Comparison of ENCODE assay signal across 9 mouse cellular contexts in the genomic region with DNA sequence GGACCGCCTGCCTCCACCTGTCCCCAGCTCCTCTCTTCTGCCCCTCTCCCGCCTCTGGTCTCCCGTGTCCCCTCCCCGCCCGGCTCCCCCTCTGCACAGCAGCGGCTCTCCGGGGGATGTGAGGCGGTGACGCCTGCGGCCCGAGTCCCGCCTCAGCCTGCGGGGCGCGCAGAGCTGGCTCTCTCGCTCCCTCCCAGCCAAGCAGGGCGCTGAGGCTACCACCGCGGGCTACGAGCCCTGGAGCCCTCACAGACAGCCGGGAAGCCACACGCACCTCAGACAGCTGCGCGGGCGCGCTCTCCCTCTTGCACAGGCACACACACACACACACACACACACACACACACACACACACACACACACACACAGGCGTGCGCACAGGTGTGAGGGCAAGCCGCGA. TPM values are rescaled to one million over a fixed set of nuclear protein-coding genes. Genes with fewer than 3 reads are reported as not detected.
A peak's percentile ranks its signal among the peaks of the same experiment; 100 is the strongest.
DNase-seq lines count a peak whose midpoint lies in the region; ATAC-seq and TF ChIP-seq lines count a peak whose summit lies in the region.
"Had no signal": no experiment of that assay in that cellular context is flagged by ENCODE, and none has a peak within 500 bp of the region (broad histone marks: within the 10 kb centered on the region; RNA-seq: fewer than 3 reads in every experiment).

No protein-coding gene starts in this region.

- DNase-seq in cerebellum, adult 9-10 months, result no peak
- DNase-seq in urinary bladder, postnatal 14 days (ENCODE audit: low spot score), result peak; percentile 2
- DNase-seq in urinary bladder, postnatal 25 days (ENCODE audit: low spot score), result no peak
- peak; percentile 37 to 42 for DNase-seq in frontal cortex, postnatal 25 days (ENCODE audit: low spot score in 2 of 2)
- DNase-seq in layer of hippocampus, adult 9-11 months, result peak; percentile 61
- DNase-seq in lung, postnatal 0 days (ENCODE audit: low spot score), result no peak

- peaks cover 4% of the 10 kb centered on the region; the same call in 1 of the 2 replicates for H3K4me1 ChIP-seq in lung, postnatal 0 days (ENCODE audit: insufficient read depth, low read depth, low read length)
- H3K4me1 ChIP-seq in stomach, embryonic 16.5 days (ENCODE audit: control insufficient read depth, insufficient read depth, low read length), result peaks cover 4% of the 10 kb centered on the region; the same call in 1 of the 2 replicates

- no peaks in the 10 kb centered on the region for H3K36me3 ChIP-seq in lung, postnatal 0 days (ENCODE audit: insufficient read depth, low read length)
- no peaks in the 10 kb centered on the region for H3K36me3 ChIP-seq in stomach, embryonic 16.5 days (ENCODE audit: control insufficient read depth, insufficient read depth, low read length)

- peak overlapping the region; percentile 34 for H3K4me3 ChIP-seq in lung, postnatal 0 days (ENCODE audit: low read depth, low read length)
- H3K4me3 ChIP-seq in stomach, embryonic 16.5 days (replicated peaks; ENCODE audit: low read length), result peak overlapping the region; percentile 53

- H3K4me2 ChIP-seq in lung, postnatal 0 days (replicated peaks; ENCODE audit: low read depth, low read length), result peak overlapping the region; percentile 76
- H3K4me2 ChIP-seq in stomach, embryonic 16.5 days (ENCODE audit: low read depth, low read length), result peak overlapping the region; percentile 97

- WGBS in lung, postnatal 0 days, result under 1% methylated on average over 27 of the region's 30 CpGs
- 0% methylated on average over 30 of the region's 30 CpGs for WGBS in stomach, embryonic 16.5 days

- H3K27ac ChIP-seq in lung, postnatal 0 days (ENCODE audit: low read length), result no peak overlapping the region
- H3K27ac ChIP-seq in stomach, embryonic 16.5 days (ENCODE audit: low read length), result no peak overlapping the region

- H3K9ac ChIP-seq in lung, postnatal 0 days (replicated peaks; ENCODE audit: low read depth), result no peak overlapping the region
- peak overlapping the region; percentile 49 for H3K9ac ChIP-seq in stomach, embryonic 16.5 days (ENCODE audit: low read length)

- ATAC-seq in cerebellum, adult (ENCODE audit: insufficient number of reproducible peaks, low FRiP score, low TSS enrichment), result peak; percentile 71
- peak; percentile 28 for ATAC-seq in lung, postnatal 0 days
- peak; percentile 63 for ATAC-seq in stomach, embryonic 16.5 days (ENCODE audit: insufficient read depth, low FRiP score)

- TF ChIP-seq EP300 in lung, postnatal 0 days (IDR thresholded peaks at IDR 0.05), result no peak

- no peak for TF ChIP-seq CTCF in lung, postnatal 0 days (IDR thresholded peaks at IDR 0.05)

- H3K9me3 ChIP-seq in lung, postnatal 0 days (ENCODE audit: low read length), result no peaks in the 10 kb centered on the region
- H3K9me3 ChIP-seq in stomach, embryonic 16.5 days (replicated peaks; ENCODE audit: control insufficient read depth, low read length), result no peaks in the 10 kb centered on the region

- H3K27me3 ChIP-seq in lung, postnatal 0 days (replicated peaks; ENCODE audit: insufficient read depth, low read length), result no peaks in the 10 kb centered on the region; the same call in 1 of the 2 replicates
- H3K27me3 ChIP-seq in stomach, embryonic 16.5 days (ENCODE audit: control insufficient read depth, insufficient read depth, low read length), result 0 out of 2 replicates have a peak, but pooled peaks cover 3% of the 10 kb centered on the region

RNA-seq across cellular contexts. Expression of a gene that starts 0.4 kb away (rescaled TPM):
- polyA plus RNA-seq in lung, postnatal 0 days (2015; fragmentation: Nextera tagmentation; extraction: Ambion mirVana), result 0.04 TPM in 1 of 2 replicates, not detected in the other
- 2.6 and 3.6 TPM in 2 replicates for polyA plus RNA-seq in stomach, embryonic 16.5 days (2015; fragmentation: Nextera tagmentation; extraction: Ambion mirVana)
- polyA plus RNA-seq: gonadal fat pad, adult 2 months had no signal

Comparison
In these comparisons a context has a peak if more than half of its experiments do, and no peak if none do; other contexts are left out.
1. DNase-seq: peak in urinary bladder, postnatal 14 days (single experiment), frontal cortex, postnatal 25 days (2 of 2) and layer of hippocampus, adult 9-11 months (single experiment); none in cerebellum, adult 9-10 months (single experiment), urinary bladder, postnatal 25 days (single experiment) and lung, postnatal 0 days (single experiment).
2. Peak in every context shown above with its lines, with median percentiles within 50 percentile points of each other: ATAC-seq.